Mouse (Mus musculus) cerebellum, adult 2 months (tissue): ENCODE measurements at regions not wholly inside any gene's neighbourhood (a gene's known extent, or its start where the extent isn't known, plus 50 kb on each side); places are given as distances from the start of the nearest gene placed in this dataset.

Experiments
- CTCF ChIP-seq: fragments of 200-500 bp; IDR thresholded peaks from 2 replicates; pipeline ENCODE4 v1.5.1; 2011; ENCODE audit warnings: low read depth, mild to moderate bottlenecking, control low read depth, low read length, moderate library complexity, borderline replicate concordance; ENCODE audit not compliant: insufficient read depth
- POLR2A ChIP-seq: fragments of 200-500 bp; IDR thresholded peaks from 2 replicates; pipeline ENCODE4 v1.6.1; 2011; ENCODE audit warnings: low read length, control low read depth, borderline replicate concordance; ENCODE audit not compliant: insufficient read depth

DNA sequence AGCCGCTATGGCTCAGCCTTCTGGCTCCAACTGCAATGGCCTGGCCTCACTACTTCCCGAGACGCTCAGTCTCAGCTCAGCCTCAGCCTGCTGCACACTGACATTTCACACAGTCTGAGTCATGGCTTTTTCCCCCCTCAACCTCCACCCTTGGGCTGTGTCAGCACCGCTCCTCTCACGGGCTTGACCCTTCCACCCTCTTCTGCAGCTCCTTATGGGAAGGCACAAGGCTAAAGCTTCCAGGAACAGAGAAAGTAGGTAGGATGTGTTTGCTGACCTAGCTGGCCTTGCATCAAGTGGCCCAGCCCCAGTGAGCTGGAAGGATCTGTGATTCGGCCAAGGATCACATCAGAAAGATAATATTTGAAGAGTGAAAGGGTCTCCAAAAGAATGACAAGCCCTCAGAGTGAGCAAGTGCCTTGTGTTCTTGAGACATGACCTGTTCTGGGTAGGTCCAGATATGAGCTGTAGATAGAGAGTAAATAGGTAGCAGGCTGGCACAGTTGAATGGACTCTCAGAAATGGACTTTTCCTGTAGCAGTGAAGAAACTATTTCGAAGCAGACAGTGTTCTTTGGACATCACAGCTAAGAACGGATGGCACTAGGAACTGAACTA, 192.9 kb upstream of the Usp24 start:
- no peak for TF ChIP-seq CTCF
- TF ChIP-seq POLR2A, result no peak
